Mouse (Mus musculus) urinary bladder, postnatal 14 days (tissue): ENCODE measurements at regions not wholly inside any gene's neighbourhood (a gene's known extent, or its start where the extent isn't known, plus 50 kb on each side); places are given as distances from the start of the nearest gene placed in this dataset.
"Not testable (repeated sequence)": the region's sequence is repeated elsewhere in the genome, so short reads cannot be mapped to it uniquely, and the experiment has no call there.

Source experiments
- DNase-seq: peaks from one replicate; pipeline ENCODE4 v3.0.0; 2021; ENCODE audit warnings: low spot score

DNA sequence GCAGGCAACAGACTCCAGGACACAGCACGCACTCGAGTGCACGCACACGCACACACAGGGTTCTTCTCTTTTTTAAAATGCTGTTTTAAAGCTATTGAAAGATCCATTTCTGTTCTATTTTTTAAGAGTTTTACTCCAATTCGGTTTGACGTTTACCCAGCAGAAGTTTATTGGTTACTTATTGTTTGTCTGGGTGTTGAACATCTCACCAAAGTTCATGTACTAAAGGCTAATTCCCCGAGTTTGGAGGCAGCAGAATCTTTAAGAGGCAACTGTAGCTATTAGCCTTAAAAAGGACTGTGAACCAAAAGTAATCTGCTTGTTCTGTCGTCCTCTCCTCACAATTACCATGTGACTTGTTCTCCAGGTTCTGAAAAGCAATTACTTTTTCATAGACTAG, 263.0 kb upstream of the Nfia start:
- DNase-seq, result no peak

- no peak for DNase-seq
These were observed 266.8 kb upstream of the Nfia start for GRCm38 (mm10) chr4:97505734-97506133.

DNA sequence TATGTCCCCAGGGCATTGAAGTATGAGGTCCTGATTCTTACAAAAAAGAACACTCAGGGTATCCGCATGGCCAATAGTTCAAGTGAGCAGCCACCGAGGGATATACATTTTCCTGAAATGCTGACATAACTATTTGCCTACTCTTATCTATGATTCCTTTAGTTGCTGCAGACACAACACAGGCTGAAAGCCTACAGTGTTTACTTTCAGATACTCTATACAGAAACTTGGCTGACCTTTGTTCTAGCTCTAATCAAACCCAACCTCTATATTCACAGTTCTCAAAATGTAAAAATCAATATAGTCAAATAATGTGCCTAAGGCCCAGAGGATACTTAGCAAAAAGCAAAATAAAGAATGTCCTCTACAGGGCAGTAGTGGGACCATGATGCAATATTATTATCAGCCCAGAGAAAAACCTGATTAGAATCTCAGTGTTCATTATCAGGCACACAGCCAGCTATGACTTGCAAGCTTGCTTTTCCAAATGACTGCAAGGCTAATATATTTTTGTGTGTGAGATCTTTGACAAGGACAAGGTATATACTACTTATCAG, 281.2 kb upstream of the Nfia start:
- no peak for DNase-seq

- no peak for DNase-seq
These were observed 286.2 kb upstream of the Nfia start for GRCm38 (mm10) chr4:97486354-97486753.

- no peak for DNase-seq
These were observed 287.3 kb upstream of the Nfia start for GRCm38 (mm10) chr4:97485225-97485624.

DNA sequence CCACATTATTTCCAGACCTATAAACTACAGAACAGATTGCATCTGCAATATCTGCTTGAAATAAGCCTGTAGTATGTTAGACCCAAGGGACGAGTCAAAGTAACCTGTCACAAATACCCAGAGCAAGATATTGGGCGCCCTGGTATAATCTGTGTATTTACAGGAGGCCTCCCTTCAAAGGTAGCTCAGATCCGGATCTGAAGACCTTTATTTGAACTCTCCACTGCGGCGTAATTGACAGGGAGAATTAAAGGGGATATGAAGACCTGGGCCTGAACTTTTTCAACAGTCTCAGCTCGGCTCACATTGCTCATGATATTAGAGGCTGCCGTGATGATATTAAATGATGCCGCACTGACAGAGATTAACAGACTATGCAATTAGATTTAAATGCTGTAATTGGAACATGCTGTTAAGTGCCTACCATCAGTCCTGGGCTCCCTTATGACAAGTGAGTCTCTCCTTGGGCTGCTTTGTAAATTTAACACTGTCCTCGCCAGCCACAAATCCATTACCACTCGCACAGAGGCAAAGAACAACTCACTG, 289.8 kb upstream of the Nfia start:
- DNase-seq, result no peak

GRCm38 (mm10) chr4:97481836-97482235, 290.7 kb upstream of the Nfia start:
- DNase-seq, result no peak

- DNase-seq, result peak; percentile 4
These were observed 293.7 kb upstream of the Gm10192 start for GRCm38 (mm10) chr4:97476571-97477190.

DNA sequence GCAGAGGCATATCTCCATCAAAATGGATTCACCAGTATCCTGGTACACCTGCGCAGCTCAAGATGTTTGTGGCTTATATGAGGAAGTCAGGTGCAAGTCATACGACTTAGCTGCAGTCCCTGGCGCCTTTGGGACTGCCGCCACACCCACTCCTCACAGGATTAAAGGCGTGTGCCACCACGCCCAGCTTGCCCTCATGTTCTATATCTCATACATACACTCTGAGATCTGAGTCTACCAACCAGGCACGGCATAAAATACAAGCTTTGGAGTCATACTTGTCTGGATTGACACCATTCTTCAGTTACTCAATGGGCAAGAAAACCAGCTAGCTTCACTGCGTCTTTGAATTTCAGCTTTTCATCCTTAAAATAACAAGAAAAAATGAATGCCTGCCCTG, 290.5 kb upstream of the Gm10192 start:
- DNase-seq, result not testable (repeated sequence)

GRCm38 (mm10) chr4:97465932-97466666, 283.1 kb upstream of the Gm10192 start:
- DNase-seq, result peak; percentile 15

GRCm38 (mm10) chr4:97465517-97465916, 282.6 kb upstream of the Gm10192 start:
- no peak for DNase-seq

GRCm38 (mm10) chr4:97461177-97461576, 278.2 kb upstream of the Gm10192 start:
- DNase-seq, result no peak

GRCm38 (mm10) chr4:97439288-97440029, 256.5 kb upstream of the Gm10192 start:
- DNase-seq, result no peak

GRCm38 (mm10) chr4:97432681-97433080, 249.7 kb upstream of the Gm10192 start:
- no peak for DNase-seq

DNA sequence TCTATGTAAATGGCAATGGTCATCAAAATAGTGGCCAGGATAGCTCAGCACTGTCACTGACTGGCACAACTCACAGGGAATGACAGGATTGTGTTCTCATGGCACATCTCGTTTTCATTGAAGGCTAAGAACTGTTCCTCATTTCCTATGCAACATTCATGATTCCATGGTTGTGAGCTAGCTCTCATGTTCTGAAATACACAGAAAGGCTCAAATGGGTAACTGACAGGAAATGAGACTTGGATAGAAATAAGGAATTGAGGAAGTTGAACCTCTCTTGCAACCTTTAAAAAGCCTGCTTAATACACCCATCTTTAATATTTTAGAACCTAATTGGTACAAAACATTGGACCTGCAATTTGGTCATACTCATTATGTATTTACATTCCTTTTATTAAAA, 249.1 kb upstream of the Gm10192 start:
- no peak for DNase-seq

DNA sequence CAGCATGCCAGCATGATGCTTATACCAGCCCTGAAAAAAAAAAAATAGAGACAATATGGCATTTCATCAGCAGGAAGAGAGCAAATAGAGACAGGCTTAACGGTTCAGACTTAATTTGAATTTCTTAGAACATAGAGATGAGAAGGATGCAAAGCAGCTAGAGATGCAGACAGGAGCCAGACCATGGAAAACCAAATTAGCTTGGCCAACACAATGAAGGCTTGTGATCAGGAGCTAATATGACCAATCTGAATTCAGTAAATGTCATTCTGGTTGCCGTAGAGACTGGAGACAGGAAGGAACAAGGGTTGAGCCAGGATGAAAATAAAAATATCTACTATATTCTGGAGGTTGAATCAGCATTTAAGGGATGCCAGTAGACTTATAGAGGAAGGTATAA, 248.3 kb upstream of the Gm10192 start:
- no peak for DNase-seq

DNA sequence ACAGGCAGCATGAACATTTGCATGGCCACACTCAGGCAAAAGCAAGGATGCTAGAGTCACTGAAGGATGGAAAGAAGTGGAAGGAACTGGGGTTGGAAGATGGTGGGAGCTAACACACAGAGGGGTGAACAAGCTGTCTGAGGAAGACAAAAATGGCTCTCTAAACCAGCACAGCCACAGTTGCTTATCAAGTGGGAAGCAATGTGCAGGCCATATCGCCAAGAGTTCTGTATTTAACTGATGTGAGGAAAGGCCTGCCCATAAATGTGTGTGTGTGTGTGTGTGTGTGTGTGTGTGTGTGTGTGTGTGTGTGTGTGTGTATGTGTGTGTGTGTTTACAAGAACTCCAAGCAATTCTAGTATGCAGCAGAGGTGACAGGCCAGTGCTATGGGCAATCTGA, 236.9 kb upstream of the Gm10192 start:
- DNase-seq, result no peak

DNA sequence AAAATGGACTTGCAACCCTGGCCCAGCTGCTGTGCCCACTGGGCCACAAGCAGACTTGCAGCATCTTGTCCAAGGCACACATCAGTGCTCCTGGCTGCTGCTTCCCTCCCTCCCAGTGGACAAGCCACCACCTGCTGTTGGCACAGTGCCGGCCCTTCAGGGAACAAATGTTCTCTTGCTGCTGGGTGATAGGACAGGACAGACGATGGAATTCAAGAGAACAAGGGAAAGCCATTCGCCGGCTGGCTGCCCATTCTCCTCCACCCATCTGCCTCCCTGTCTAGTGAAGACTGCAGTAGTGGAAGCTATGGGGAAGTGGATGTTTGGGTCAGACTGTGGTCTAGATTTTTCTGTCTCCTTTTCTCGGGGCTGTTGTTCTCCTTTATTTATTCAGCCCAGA, 235.7 kb upstream of the Gm10192 start:
- DNase-seq, result peak; percentile 89

- no peak for DNase-seq
These were observed 235.0 kb upstream of the Gm10192 start for GRCm38 (mm10) chr4:97417943-97418342.

DNA sequence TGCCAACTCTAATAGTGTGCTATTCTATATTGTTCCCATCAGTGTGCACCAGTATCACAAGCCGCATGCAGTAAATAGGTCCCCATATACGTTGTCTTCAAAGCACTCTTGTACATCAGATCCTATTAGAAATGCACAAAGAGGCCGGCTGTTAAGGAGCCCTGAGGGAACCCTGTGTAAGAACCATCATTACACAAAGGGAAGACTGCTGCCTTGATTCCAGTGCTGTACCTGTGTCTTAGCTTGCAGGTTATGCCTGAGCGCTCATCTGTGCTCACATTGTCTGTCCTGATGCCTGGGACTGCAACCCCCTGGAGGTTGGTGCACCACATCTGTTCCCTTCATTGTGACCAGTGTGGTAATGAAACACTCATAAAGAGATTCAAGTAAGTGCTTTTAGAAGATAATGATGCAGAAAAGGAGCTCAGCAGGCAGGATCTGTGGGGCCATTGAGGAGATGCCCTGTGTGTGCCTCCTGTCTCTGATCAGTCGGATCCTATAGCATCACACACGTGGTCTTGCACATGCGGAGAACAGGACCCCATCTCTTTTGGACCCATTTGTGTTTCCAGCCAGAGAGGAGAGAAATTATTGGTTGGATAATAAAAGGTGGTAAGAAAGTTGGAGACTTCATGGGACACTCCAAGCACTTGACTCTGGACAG, 225.8 kb upstream of the Gm10192 start:
- DNase-seq, result no peak

DNA sequence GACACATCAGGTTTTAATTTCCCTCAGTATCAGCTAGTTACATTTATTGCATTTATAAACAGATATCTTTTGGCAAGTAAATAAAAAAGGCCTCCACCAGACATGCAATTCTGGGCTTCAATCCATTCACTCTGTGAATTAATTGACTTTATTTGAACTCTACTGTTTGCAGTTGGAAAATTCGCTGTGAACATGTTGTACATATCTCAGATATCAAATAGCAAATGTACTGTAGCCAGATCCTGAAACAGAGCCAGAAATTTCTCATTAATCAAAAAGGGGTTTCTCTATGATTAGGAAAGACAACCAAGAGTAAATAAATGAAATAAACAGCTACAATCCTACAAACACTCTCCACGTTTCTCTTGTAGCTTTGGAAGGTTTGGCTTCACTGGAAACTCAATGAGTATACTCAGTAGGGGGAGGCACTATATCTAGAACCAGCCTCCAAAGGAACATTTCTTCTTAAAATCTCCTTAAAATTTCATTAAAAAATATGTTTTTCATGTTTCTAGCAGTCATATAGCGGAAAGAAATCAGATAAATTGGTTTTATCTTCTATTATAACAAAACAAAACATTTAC, 211.8 kb upstream of the Gm10192 start:
- no peak for DNase-seq

GRCm38 (mm10) chr4:97381084-97381483, 198.1 kb upstream of the Gm10192 start:
- peak; percentile 6 for DNase-seq
